Mouse (Mus musculus) liver, postnatal 0 days (tissue): Measurements from ENCODE around the gene Rasgrf1. TPM values are rescaled to one million over a fixed set of nuclear protein-coding genes. Genes with fewer than 3 reads are reported as not detected.

ENCODE experiments used
- ATAC-seq: fragments of 200-750 bp; cut with Nextera tagmentation; 2 replicates; pipeline ENCODE4 v1.8.0; 2017; ENCODE audit warnings: mild to moderate bottlenecking, moderate library complexity
- DNase-seq: peaks from one replicate; pipeline ENCODE4 v3.0.0-alpha.2; 2016
- H3K27ac ChIP-seq: fragments of 300-500 bp; sonication (generic); 2 replicates; pipeline ENCODE4 v1.5.1; 2014; ENCODE audit warnings: antibody characterized with exemption, moderate library complexity, mild to moderate bottlenecking, low read depth
- H3K27me3 ChIP-seq: fragments of 300-500 bp; sonication (generic); 2 replicates; pipeline ENCODE4 v1.6.1; 2014; ENCODE audit warnings: low read length, control low read depth, mixed read lengths; ENCODE audit not compliant: insufficient read depth
- H3K36me3 ChIP-seq: fragments of 300-500 bp; sonication (generic); replicated peaks from 2 replicates; pipeline ENCODE4 v1.6.1; 2014; ENCODE audit warnings: mild to moderate bottlenecking, control low read depth, low read length, moderate library complexity, mixed read lengths; ENCODE audit not compliant: insufficient read depth
- H3K4me1 ChIP-seq: fragments of 300-500 bp; sonication (generic); 2 replicates; pipeline ENCODE4 v1.6.1; 2014; ENCODE audit warnings: antibody characterized with exemption, mild to moderate bottlenecking, control low read depth; ENCODE audit not compliant: insufficient read depth
- H3K4me2 ChIP-seq: fragments of 300-500 bp; sonication (generic); 2 replicates; pipeline ENCODE4 v1.6.1; 2014; ENCODE audit warnings: low read depth, mild to moderate bottlenecking, low read length, moderate library complexity, mixed read lengths
- H3K4me3 ChIP-seq: fragments of 300-500 bp; sonication (generic); 2 replicates; pipeline ENCODE4 v1.5.1; 2014; ENCODE audit warnings: low read depth, low read length
- H3K9ac ChIP-seq: fragments of 300-500 bp; sonication (generic); replicated peaks from 2 replicates; pipeline ENCODE4 v1.6.1; 2014; ENCODE audit warnings: mild to moderate bottlenecking, moderate library complexity
- H3K9me3 ChIP-seq: fragments of 300-500 bp; sonication (generic); 2 replicates; pipeline ENCODE4 v1.6.1; 2016; ENCODE audit warnings: mild to moderate bottlenecking, control low read depth, low read length, mixed read lengths
- CTCF ChIP-seq: sonication (generic); IDR thresholded peaks from 2 replicates; pipeline ENCODE4 v1.5.1; 2016; ENCODE audit warnings: antibody characterized with exemption, low read depth
- EP300 ChIP-seq: IDR thresholded peaks from 2 replicates; pipeline ENCODE4 v1.6.1; 2016; ENCODE audit warnings: antibody characterized with exemption, low read depth, mild to moderate bottlenecking
- WGBS: fragments of 180-500 bp; shearing (Covaris S2); extraction: QIAGEN DNeasy Blood & Tissue Kit; methylation state at CpG from one replicate; pipeline ENCODE4 v1.1.7; 2014; ENCODE audit not compliant: insufficient replicate concordance; 5-methylcytosine and 5-hydroxymethylcytosine counted together
- polyA plus RNA-seq: library from polyadenylated mRNA; unstranded; fragments of >200 nt; fragmentation: Nextera tagmentation; extraction: Ambion mirVana; gene quantifications from 2 replicates; pipeline ENCODE4 v1.2.1, GENCODE M21; 2015

The Rasgrf1 gene
- polyA plus RNA-seq, 1 experiment from 2014 or later, result 0.05 TPM

GRCm38 (mm10) chr9:90069485-90069884, 159.8 kb downstream of the Rasgrf1 start:
- no peak overlapping the region for H3K9ac ChIP-seq
- TF ChIP-seq EP300, result no peak
- TF ChIP-seq CTCF, result no peak
- no peak overlapping the region for H3K4me2 ChIP-seq
- no peak for DNase-seq
- 65% methylated on average over 7 of the region's 7 CpGs for WGBS
- no peaks in the 10 kb centered on the region for H3K9me3 ChIP-seq
- H3K27ac ChIP-seq, result no peak overlapping the region
- no peak for ATAC-seq
- peaks cover 28% of the 10 kb centered on the region for H3K36me3 ChIP-seq
- no peaks in the 10 kb centered on the region for H3K4me1 ChIP-seq
- H3K4me3 ChIP-seq, result no peak overlapping the region
- no peaks in the 10 kb centered on the region for H3K27me3 ChIP-seq

DNA sequence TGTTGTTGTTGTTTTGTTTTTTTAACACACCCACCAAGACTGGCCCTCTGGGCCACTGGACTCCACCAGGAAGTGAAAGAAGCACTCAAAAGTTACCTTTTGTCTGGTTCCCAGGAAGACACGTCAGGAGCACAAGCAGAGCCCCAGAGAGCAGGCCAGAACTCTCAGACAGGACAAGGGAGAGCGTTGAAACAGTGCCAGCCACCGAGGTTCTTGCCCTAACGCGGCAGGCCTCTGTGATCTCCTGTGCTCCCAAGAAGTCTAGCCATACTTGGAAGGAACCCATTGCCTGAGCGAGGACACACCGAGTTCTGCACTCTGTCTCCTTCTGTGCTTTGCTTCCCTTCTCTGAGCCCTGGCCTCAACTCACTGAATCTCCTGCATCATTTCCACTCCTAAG, 160.5 kb downstream of the Rasgrf1 start:
- peaks cover 23% of the 10 kb centered on the region for H3K36me3 ChIP-seq
- H3K4me2 ChIP-seq, result no peak overlapping the region
- no peak overlapping the region for H3K27ac ChIP-seq
- no peak for DNase-seq
- no peak overlapping the region for H3K9ac ChIP-seq
- WGBS, result 71% methylated on average over 7 of the region's 7 CpGs
- ATAC-seq, result no peak
- TF ChIP-seq EP300 (no peak), CTCF (no peak)
- no peaks in the 10 kb centered on the region for H3K4me1 ChIP-seq
- no peaks in the 10 kb centered on the region for H3K9me3 ChIP-seq
- no peaks in the 10 kb centered on the region for H3K27me3 ChIP-seq
- H3K4me3 ChIP-seq, result no peak overlapping the region

GRCm38 (mm10) chr9:90075336-90075735, 165.6 kb downstream of the Rasgrf1 start:
- TF ChIP-seq CTCF (no peak), EP300 (no peak)
- ATAC-seq, result no peak
- no peaks in the 10 kb centered on the region for H3K27me3 ChIP-seq
- H3K4me2 ChIP-seq, result no peak overlapping the region
- no peak overlapping the region for H3K27ac ChIP-seq
- no peak overlapping the region for H3K4me3 ChIP-seq
- no peaks in the 10 kb centered on the region for H3K9me3 ChIP-seq
- H3K4me1 ChIP-seq, result no peaks in the 10 kb centered on the region
- DNase-seq, result no peak
- peaks cover 6% of the 10 kb centered on the region for H3K36me3 ChIP-seq
- WGBS, result 21% methylated on average over 4 of the region's 4 CpGs
- no peak overlapping the region for H3K9ac ChIP-seq

GRCm38 (mm10) chr9:90076131-90076530, 166.4 kb downstream of the Rasgrf1 start:
- Histone ChIP-seq H3K4me3 (no peak overlapping the region), H3K27me3 (no peaks in the 10 kb centered on the region), H3K4me1 (no peaks in the 10 kb centered on the region), H3K9ac (no peak overlapping the region), H3K9me3 (no peaks in the 10 kb centered on the region), H3K27ac (no peak overlapping the region), H3K36me3 (peaks cover 6% of the 10 kb centered on the region), H3K4me2 (no peak overlapping the region)
- TF ChIP-seq EP300 (no peak), CTCF (no peak)
- 72% methylated on average over 5 of the region's 5 CpGs for WGBS
- ATAC-seq (no peak), DNase-seq (no peak)

Other genes with a start within 250 kb of the Rasgrf1 start
- 32.3 and 33.4 TPM in 2 replicates for gene Tmed3, start 204.8 kb upstream of the Rasgrf1 start, polyA plus RNA-seq
- gene Ankrd34c, start 171.4 kb upstream of the Rasgrf1 start, polyA plus RNA-seq, result not detected in 2 replicates
- gene Ctsh, start 144.2 kb downstream of the Rasgrf1 start, polyA plus RNA-seq, result 328 and 355 TPM in 2 replicates
- 129 and 135 TPM in 2 replicates for gene Morf4l1, start 204.9 kb downstream of the Rasgrf1 start, polyA plus RNA-seq